Mouse (Mus musculus): ENCODE results near the gene Gba. TPM values are rescaled to one million over a fixed set of nuclear protein-coding genes. Genes with fewer than 3 reads are reported as not detected.
A peak's percentile ranks its signal among the peaks of the same experiment; 100 is the strongest.

The Gba gene
- total and polyA plus RNA-seq, 3 experiments: 63.6 to 65.3 (median 64.1) TPM

- Histone ChIP-seq H3K4me2 (ENCODE audit: insufficient read depth, low read depth, poor library complexity, severe bottlenecking) (peak within 1 kb of the TSS; percentile 7; the same call in 1 of the 2 replicates), H3K4me3 (replicated peaks in 1 of 3; ENCODE audit: low read depth in 2 of 3, low read length in 2 of 3, poor library complexity in 1 of 3) (no peak within 1 kb of the TSS), H3K27me3 (replicated peaks) (no peaks in the 10 kb centered on the region), H3K4me1 (ENCODE audit: control insufficient read depth in 1 of 2, insufficient read depth in 2 of 2) (peaks cover 8 to 27% of the 10 kb centered on the region in 2 experiments), H3K79me2 (replicated peaks; ENCODE audit: control insufficient read depth, extremely low read depth, insufficient read depth, poor library complexity, severe bottlenecking) (no peaks in the 10 kb centered on the region), H3K9me3 (replicated peaks; ENCODE audit: low read length) (no peaks in the 10 kb centered on the region), H3K36me3 (replicated peaks in 1 of 2; ENCODE audit: control insufficient read depth in 1 of 2, insufficient read depth in 1 of 2, low read length in 1 of 2) (peaks cover 0 to 21% of the 10 kb centered on the region in 2 experiments), H3K9ac (ENCODE audit: insufficient read depth, low read depth) (no peak within 1 kb of the TSS), H3K27ac (ENCODE audit: insufficient read depth, low read depth) (no peak within 1 kb of the TSS)
- no peak for DNase-seq (ENCODE audit: extremely low read depth)
- no peak for TF ChIP-seq POLR2A (IDR thresholded peaks at IDR 0.05; ENCODE audit: low read depth, low read length)
- TF ChIP-seq IRF4 (IDR thresholded peaks at IDR 0.05; ENCODE audit: low read depth, low read length): no peak
- TF ChIP-seq ETS1 (conservative IDR thresholded peaks at IDR 0.05; ENCODE audit: low read depth, low read length): no peak
- no peak for TF ChIP-seq MAZ (IDR thresholded peaks at IDR 0.05; ENCODE audit: low read depth, low read length)
- no peak for TF ChIP-seq E2F4 (IDR thresholded peaks at IDR 0.05; ENCODE audit: insufficient replicate concordance, low read depth, low read length)
- TF ChIP-seq RCOR1 (conservative IDR thresholded peaks at IDR 0.05; ENCODE audit: low read depth, low read length): no peak
- TF ChIP-seq ELF1 (IDR thresholded peaks at IDR 0.05; ENCODE audit: low read depth, low read length): no peak
- no peak for TF ChIP-seq USF2 (conservative IDR thresholded peaks at IDR 0.05; ENCODE audit: low read depth, low read length)
- no peak for TF ChIP-seq ZKSCAN1 (IDR thresholded peaks at IDR 0.05; ENCODE audit: borderline replicate concordance, low read depth, low read length)
- TF ChIP-seq MXI1 (IDR thresholded peaks at IDR 0.05; ENCODE audit: low read depth, low read length): no peak
- no peak for TF ChIP-seq TBP (conservative IDR thresholded peaks at IDR 0.05; ENCODE audit: low read depth, low read length)
- in situ Hi-C loops (cut with MboI; ENCODE audit: low pct_ligation_motif_present, low pct_unique_long_range_greater_than_20kb, low sequenced_read_pairs) (no loop called here), dilution Hi-C loops (cut with MboI; ENCODE audit: extremely low pct_ligation_motif_present, extremely low pct_unique_long_range_greater_than_20kb, low sequenced_read_pairs) (no loop called here)
Observed at GRCm38 (mm10) chr3:89226900-89227299, 24.2 kb downstream of the Gba start, which contains the start of gene Mtx1. Gene Mtx1 (minus strand): TSS chr3:89227088.

DNA sequence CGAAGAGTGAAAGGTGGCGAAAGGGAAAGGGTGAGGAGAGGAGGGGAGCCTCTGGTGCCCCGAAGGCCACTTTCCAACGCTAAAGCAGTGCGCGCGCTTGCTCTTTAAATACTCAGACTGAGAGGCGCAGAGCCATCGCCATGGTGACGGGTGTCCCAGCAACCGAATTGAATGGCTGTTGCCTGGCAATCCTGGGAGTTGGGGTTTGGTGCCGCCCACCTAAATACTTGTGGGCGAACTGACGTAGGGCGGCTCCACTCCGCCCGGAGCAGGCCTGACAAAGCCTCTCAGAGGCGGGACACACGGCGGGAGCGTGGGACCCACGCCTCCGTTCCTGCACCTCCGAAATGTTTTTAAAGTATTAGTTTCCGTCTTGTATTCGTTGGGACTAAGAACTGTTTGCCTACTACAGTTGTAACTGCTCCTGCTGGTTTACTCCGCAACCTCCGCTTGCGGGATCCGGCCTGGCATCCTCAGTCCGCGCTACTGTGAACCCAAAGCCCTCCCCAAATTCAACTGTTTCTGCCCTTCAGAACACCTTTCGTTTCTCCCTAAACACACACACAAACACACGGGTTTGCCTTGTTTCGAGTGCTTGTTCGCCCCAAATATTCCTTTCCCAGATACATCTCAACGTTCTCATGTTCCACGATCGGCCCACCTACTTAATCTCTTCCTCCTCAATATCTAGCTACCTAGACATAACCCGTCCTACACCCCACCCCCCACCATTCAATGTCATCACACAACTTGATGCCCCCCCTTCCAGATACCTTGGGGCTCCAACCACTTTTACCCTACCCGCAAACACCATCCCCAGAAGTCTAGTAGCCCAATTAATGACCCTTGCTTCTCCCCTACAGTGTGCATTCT, 24.8 kb downstream of the Gba start:
- TF ChIP-seq ZC3H11A (IDR thresholded peaks at IDR 0.05; ENCODE audit: low read depth, low read length) (no peak), JUND (conservative IDR thresholded peaks at IDR 0.05; ENCODE audit: low read depth, low read length) (no peak), E2F4 (IDR thresholded peaks at IDR 0.05; ENCODE audit: insufficient replicate concordance, low read depth, low read length) (no peak), NRF1 (IDR thresholded peaks at IDR 0.05; ENCODE audit: low read depth, low read length) (no peak), RAD21 (IDR thresholded peaks at IDR 0.05; ENCODE audit: low read depth, low read length) (no peak), TBP (conservative IDR thresholded peaks at IDR 0.05; ENCODE audit: low read depth, low read length) (no peak), MAZ (IDR thresholded peaks at IDR 0.05; ENCODE audit: low read depth, low read length) (no peak), MEF2A (IDR thresholded peaks at IDR 0.05; ENCODE audit: borderline replicate concordance, low read depth, low read length) (no peak)
- in situ Hi-C loops (cut with MboI; ENCODE audit: low pct_ligation_motif_present, low pct_unique_long_range_greater_than_20kb, low sequenced_read_pairs) (no loop called here), dilution Hi-C loops (cut with MboI; ENCODE audit: extremely low pct_ligation_motif_present, extremely low pct_unique_long_range_greater_than_20kb, low sequenced_read_pairs) (no loop called here)
- DNase-seq (ENCODE audit: extremely low read depth): no peak
- Histone ChIP-seq H3K4me3 (replicated peaks in 1 of 3; ENCODE audit: low read depth in 2 of 3, low read length in 2 of 3, poor library complexity in 1 of 3) (peak overlapping the region in 1 of 3 experiments; percentile 43), H3K4me1 (ENCODE audit: control insufficient read depth in 1 of 2, insufficient read depth in 2 of 2) (peaks cover 9 to 34% of the 10 kb centered on the region in 2 experiments), H3K4me2 (ENCODE audit: insufficient read depth, low read depth, poor library complexity, severe bottlenecking) (peak overlapping the region; percentile 7; the same call in 1 of the 2 replicates), H3K79me2 (replicated peaks; ENCODE audit: control insufficient read depth, extremely low read depth, insufficient read depth, poor library complexity, severe bottlenecking) (no peaks in the 10 kb centered on the region), H3K27ac (ENCODE audit: insufficient read depth, low read depth) (no peak overlapping the region), H3K36me3 (replicated peaks in 1 of 2; ENCODE audit: control insufficient read depth in 1 of 2, insufficient read depth in 1 of 2, low read length in 1 of 2) (peaks cover 0 to 21% of the 10 kb centered on the region in 2 experiments), H3K9me3 (replicated peaks; ENCODE audit: low read length) (no peaks in the 10 kb centered on the region), H3K9ac (ENCODE audit: insufficient read depth, low read depth) (no peak overlapping the region), H3K27me3 (replicated peaks) (no peaks in the 10 kb centered on the region)

All from CH12.LX (cell line).